Mouse (Mus musculus): ENCODE measurements at regions not wholly inside any gene's neighbourhood (a gene's known extent, or its start where the extent isn't known, plus 50 kb on each side); places are given as distances from the start of the nearest gene placed in this dataset.
A peak's percentile ranks its signal among the peaks of the same experiment; 100 is the strongest.

DNA sequence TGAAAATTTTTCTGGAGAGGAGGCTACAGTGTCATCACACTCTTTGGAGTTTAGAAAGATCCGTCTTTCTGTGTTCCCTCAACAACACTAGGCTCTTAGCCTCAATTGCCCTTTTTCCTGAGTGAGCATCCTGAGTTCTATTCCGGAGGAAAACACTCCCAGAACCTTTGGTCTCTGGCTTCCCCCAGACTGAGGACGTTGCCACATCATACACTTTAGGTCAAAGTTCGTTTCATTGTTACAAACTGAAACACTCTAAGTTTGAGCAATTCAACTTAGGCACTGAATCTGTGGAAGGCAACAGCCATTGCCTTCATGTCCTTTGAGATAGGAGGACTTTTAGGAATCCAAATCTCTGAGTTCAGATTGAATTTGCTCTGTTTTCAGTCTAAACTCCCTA, 85.0 kb downstream of the Arl4a start:
- H3K9ac ChIP-seq, result no peak overlapping the region
- H3K36me3 ChIP-seq, result no peaks in the 10 kb centered on the region
- no peak overlapping the region for H3K4me3 ChIP-seq
- H3K27ac ChIP-seq, result no peak overlapping the region
- ATAC-seq (replicated peaks; ENCODE audit: insufficient number of reproducible peaks, insufficient read depth, low FRiP score, low read depth), result no peak
- no peak overlapping the region for H3K4me2 ChIP-seq
- H3K9me3 ChIP-seq (replicated peaks), result no peaks in the 10 kb centered on the region
- H3K27me3 ChIP-seq, result no peaks in the 10 kb centered on the region
- peaks cover 8% of the 10 kb centered on the region; the same call in 1 of the 2 replicates for H3K4me1 ChIP-seq (replicated peaks)
- WGBS, result 59% methylated on average over 4 of the region's 4 CpGs

DNA sequence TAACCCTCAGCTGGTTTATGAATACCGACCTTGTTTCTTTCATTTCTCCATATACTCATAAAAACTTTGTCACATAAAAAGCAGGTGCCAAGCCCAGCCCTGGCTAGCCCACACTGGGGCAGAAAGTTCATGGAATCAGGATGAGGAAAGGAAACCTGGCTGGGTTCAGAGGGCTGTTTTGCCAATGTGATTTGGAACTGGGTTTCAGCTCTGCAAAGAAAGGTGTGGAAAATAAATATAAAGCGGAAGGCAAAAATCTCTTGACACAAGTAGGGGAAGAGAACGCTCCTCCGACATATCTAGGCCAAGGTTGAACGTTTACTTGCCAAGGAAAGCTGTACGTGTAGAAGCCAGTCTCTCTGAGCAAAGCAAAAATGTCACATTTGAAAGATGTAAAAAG, 85.9 kb downstream of the Arl4a start:
- H3K4me2 ChIP-seq, result no peak overlapping the region
- no peak overlapping the region for H3K27ac ChIP-seq
- peaks cover 4% of the 10 kb centered on the region; the same call in 1 of the 2 replicates for H3K4me1 ChIP-seq (replicated peaks)
- 81% methylated on average over 6 of the region's 6 CpGs for WGBS
- no peak for ATAC-seq (replicated peaks; ENCODE audit: insufficient number of reproducible peaks, insufficient read depth, low FRiP score, low read depth)
- H3K9ac ChIP-seq, result no peak overlapping the region
- H3K27me3 ChIP-seq, result no peaks in the 10 kb centered on the region
- no peaks in the 10 kb centered on the region for H3K9me3 ChIP-seq (replicated peaks)
- H3K4me3 ChIP-seq, result no peak overlapping the region
- H3K36me3 ChIP-seq, result no peaks in the 10 kb centered on the region

- no peak for ATAC-seq (replicated peaks; ENCODE audit: insufficient number of reproducible peaks, insufficient read depth, low FRiP score, low read depth)
- H3K9me3 ChIP-seq (replicated peaks), result no peaks in the 10 kb centered on the region
- H3K36me3 ChIP-seq, result no peaks in the 10 kb centered on the region
- no peaks in the 10 kb centered on the region for H3K27me3 ChIP-seq
- H3K4me2 ChIP-seq, result no peak overlapping the region
- no peak overlapping the region for H3K27ac ChIP-seq
- 68% methylated on average over 7 of the region's 7 CpGs for WGBS
- H3K9ac ChIP-seq, result no peak overlapping the region
- no peak overlapping the region for H3K4me3 ChIP-seq
- no peaks in the 10 kb centered on the region for H3K4me1 ChIP-seq (replicated peaks)
Measured at GRCm38 (mm10) chr12:39950270-39950801, 87.5 kb downstream of the Arl4a start.

DNA sequence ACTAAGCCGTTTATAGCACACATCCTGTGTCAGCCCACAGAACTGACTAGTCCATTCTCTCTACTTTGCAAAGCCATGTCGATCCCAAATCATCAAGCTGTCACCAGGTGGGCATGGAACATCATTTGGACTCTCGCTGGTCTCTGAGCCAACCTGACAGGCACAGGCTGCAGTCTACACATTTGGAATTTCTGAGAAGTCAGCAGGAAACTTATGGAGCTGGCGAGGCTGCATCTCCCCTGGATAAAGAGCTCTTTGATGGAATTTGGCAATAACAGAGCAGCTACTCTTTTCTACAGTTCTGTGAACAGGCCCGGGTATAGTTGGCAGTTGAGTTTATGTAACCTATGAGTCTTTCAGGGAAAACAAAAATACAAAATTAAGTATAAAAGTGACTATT, 94.9 kb downstream of the Arl4a start:
- H3K9ac ChIP-seq, result no peak overlapping the region
- no peaks in the 10 kb centered on the region for H3K27me3 ChIP-seq
- H3K9me3 ChIP-seq (replicated peaks), result no peaks in the 10 kb centered on the region
- 57% methylated on average over 5 of the region's 5 CpGs for WGBS
- no peak overlapping the region for H3K27ac ChIP-seq
- no peak overlapping the region for H3K4me3 ChIP-seq
- no peak overlapping the region for H3K4me2 ChIP-seq
- no peak for ATAC-seq (replicated peaks; ENCODE audit: insufficient number of reproducible peaks, insufficient read depth, low FRiP score, low read depth)
- H3K4me1 ChIP-seq (replicated peaks), result no peaks in the 10 kb centered on the region
- H3K36me3 ChIP-seq, result no peaks in the 10 kb centered on the region

GRCm38 (mm10) chr12:39941162-39941561, 96.7 kb downstream of the Arl4a start:
- no peak overlapping the region for H3K4me2 ChIP-seq
- no peak overlapping the region for H3K9ac ChIP-seq
- 0 out of 2 replicates have a peak, but pooled peaks cover under 1% of the 10 kb centered on the region for H3K4me1 ChIP-seq (replicated peaks)
- H3K36me3 ChIP-seq, result no peaks in the 10 kb centered on the region
- H3K27ac ChIP-seq, result no peak overlapping the region
- H3K4me3 ChIP-seq, result no peak overlapping the region
- 46% methylated on average over 1 of the region's 1 CpGs for WGBS
- H3K9me3 ChIP-seq (replicated peaks), result no peaks in the 10 kb centered on the region
- no peak for ATAC-seq (replicated peaks; ENCODE audit: insufficient number of reproducible peaks, insufficient read depth, low FRiP score, low read depth)
- H3K27me3 ChIP-seq, result no peaks in the 10 kb centered on the region

GRCm38 (mm10) chr12:39939017-39939416, 98.8 kb downstream of the Arl4a start:
- H3K4me3 ChIP-seq, result no peak overlapping the region
- ATAC-seq (replicated peaks; ENCODE audit: insufficient number of reproducible peaks, insufficient read depth, low FRiP score, low read depth), result no peak
- no peaks in the 10 kb centered on the region for H3K9me3 ChIP-seq (replicated peaks)

DNA sequence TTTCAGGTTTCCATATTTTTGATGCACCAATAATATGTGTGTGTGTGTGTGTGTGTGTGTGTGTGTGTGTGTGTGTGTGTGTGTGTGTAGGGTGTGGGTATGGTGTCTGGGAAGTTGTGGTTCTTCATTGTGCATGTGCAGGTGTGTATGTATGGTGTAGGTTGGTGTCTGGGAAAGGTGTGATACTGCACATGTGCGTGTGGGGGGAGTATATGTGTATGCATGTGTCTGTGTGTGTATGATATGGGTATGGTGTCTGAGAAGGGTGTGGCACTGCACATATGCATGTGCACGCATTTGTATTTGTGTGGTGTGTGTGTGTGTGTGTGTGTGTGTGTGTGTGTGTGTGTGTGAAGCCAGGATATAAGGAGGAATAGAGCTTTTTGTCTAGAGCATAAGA, 99.6 kb downstream of the Arl4a start:
- Histone ChIP-seq H3K9ac (no peak overlapping the region), H3K9me3 (replicated peaks) (no peaks in the 10 kb centered on the region), H3K4me3 (no peak overlapping the region), H3K27ac (no peak overlapping the region), H3K36me3 (no peaks in the 10 kb centered on the region), H3K4me2 (no peak overlapping the region), H3K4me1 (replicated peaks) (0 out of 2 replicates have a peak, but pooled peaks cover 3% of the 10 kb centered on the region), H3K27me3 (no peaks in the 10 kb centered on the region)
- 87% methylated on average over 2 of the region's 2 CpGs for WGBS
- no peak for ATAC-seq (replicated peaks; ENCODE audit: insufficient number of reproducible peaks, insufficient read depth, low FRiP score, low read depth)

More at GRCm38 (mm10) chr12:39939017-39939416, 98.8 kb downstream of the Arl4a start:
- H3K4me1 ChIP-seq (replicated peaks), result 0 out of 2 replicates have a peak, but pooled peaks cover 3% of the 10 kb centered on the region
- H3K4me2 ChIP-seq, result no peak overlapping the region
- H3K27me3 ChIP-seq, result no peaks in the 10 kb centered on the region
- no peak overlapping the region for H3K9ac ChIP-seq
- no peaks in the 10 kb centered on the region for H3K36me3 ChIP-seq
- H3K27ac ChIP-seq, result no peak overlapping the region

DNA sequence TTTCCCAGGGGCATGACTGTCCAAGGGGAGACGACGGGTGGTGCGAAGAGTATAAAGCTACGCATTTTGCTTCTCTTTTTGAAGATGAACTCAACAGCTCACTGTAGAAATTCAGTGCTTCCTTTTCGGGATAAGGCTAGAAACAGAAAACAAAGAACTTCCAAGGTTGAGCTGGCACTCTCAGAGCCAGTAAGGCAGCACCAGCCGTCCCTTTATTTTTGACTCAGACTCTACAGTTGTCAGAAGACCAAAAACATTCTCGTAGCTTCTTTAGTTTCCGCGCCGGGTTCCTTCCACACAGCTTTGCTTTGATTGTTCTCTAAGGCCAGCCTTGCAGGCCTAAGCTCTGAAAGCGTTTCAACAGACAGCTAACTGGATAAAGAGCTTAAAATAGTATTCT, 101.5 kb downstream of the Arl4a start:
- no peak overlapping the region for H3K4me3 ChIP-seq
- H3K4me1 ChIP-seq (replicated peaks), result 0 out of 2 replicates have a peak, but pooled peaks cover 3% of the 10 kb centered on the region
- H3K9me3 ChIP-seq (replicated peaks), result no peaks in the 10 kb centered on the region
- H3K9ac ChIP-seq, result no peak overlapping the region
- no peak for ATAC-seq (replicated peaks; ENCODE audit: insufficient number of reproducible peaks, insufficient read depth, low FRiP score, low read depth)
- WGBS, result 34% methylated on average over 11 of the region's 11 CpGs
- 0 out of 2 replicates have a peak overlapping the region, but pooled peaks have one; percentile 0 for H3K4me2 ChIP-seq
- no peaks in the 10 kb centered on the region for H3K36me3 ChIP-seq
- H3K27ac ChIP-seq, result no peak overlapping the region
- H3K27me3 ChIP-seq, result no peaks in the 10 kb centered on the region

- Histone ChIP-seq H3K9me3 (replicated peaks) (no peaks in the 10 kb centered on the region), H3K27me3 (no peaks in the 10 kb centered on the region), H3K4me3 (no peak overlapping the region), H3K27ac (no peak overlapping the region), H3K9ac (no peak overlapping the region), H3K36me3 (no peaks in the 10 kb centered on the region), H3K4me1 (replicated peaks) (0 out of 2 replicates have a peak, but pooled peaks cover 3% of the 10 kb centered on the region), H3K4me2 (0 out of 2 replicates have a peak overlapping the region, but pooled peaks have one; percentile 0)
- ATAC-seq (replicated peaks; ENCODE audit: insufficient number of reproducible peaks, insufficient read depth, low FRiP score, low read depth), result no peak
- 76% methylated on average over 12 of the region's 12 CpGs for WGBS
Measured at GRCm38 (mm10) chr12:39935775-39936174, 102.0 kb downstream of the Arl4a start.

- no peaks in the 10 kb centered on the region for H3K9me3 ChIP-seq (replicated peaks)
- ATAC-seq (replicated peaks; ENCODE audit: insufficient number of reproducible peaks, insufficient read depth, low FRiP score, low read depth), result no peak
- WGBS, result 84% methylated on average over 4 of the region's 4 CpGs
Measured at GRCm38 (mm10) chr12:39934877-39935276, 102.9 kb downstream of the Arl4a start.

DNA sequence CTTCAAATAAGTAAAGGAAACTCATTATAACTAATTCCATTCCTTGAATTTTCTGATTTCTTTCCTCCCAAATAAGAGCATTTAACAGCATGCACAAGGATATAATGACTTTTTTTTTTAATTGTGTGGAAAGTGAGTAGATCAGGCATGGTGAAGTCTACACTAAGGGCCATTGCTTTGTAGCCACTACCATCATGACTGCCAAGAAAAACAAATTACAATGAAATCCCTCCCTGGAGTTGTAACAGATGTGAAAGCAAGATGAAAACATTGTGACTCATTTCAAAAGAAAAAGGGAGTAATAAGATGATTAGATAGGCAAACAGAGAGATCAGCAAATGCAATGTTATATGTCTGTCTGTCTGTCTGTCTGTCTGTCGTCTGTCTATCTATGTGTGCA, 106.6 kb downstream of the Arl4a start:
- Histone ChIP-seq H3K9ac (no peak overlapping the region), H3K4me1 (replicated peaks) (0 out of 2 replicates have a peak, but pooled peaks cover 3% of the 10 kb centered on the region), H3K4me3 (no peak overlapping the region), H3K9me3 (replicated peaks) (no peaks in the 10 kb centered on the region), H3K27ac (no peak overlapping the region), H3K36me3 (no peaks in the 10 kb centered on the region), H3K27me3 (no peaks in the 10 kb centered on the region), H3K4me2 (no peak overlapping the region)
- no peak for ATAC-seq (replicated peaks; ENCODE audit: insufficient number of reproducible peaks, insufficient read depth, low FRiP score, low read depth)
- WGBS, result 46% methylated on average over 1 of the region's 1 CpGs

More at GRCm38 (mm10) chr12:39934877-39935276, 102.9 kb downstream of the Arl4a start:
- H3K4me1 ChIP-seq (replicated peaks), result 0 out of 2 replicates have a peak, but pooled peaks cover 3% of the 10 kb centered on the region
- H3K4me3 ChIP-seq, result no peak overlapping the region
- no peaks in the 10 kb centered on the region for H3K27me3 ChIP-seq
- H3K4me2 ChIP-seq, result no peak overlapping the region
- no peaks in the 10 kb centered on the region for H3K36me3 ChIP-seq
- no peak overlapping the region for H3K27ac ChIP-seq
- H3K9ac ChIP-seq, result no peak overlapping the region

GRCm38 (mm10) chr12:39927902-39928301, 109.9 kb downstream of the Arl4a start:
- no peaks in the 10 kb centered on the region for H3K36me3 ChIP-seq
- no peaks in the 10 kb centered on the region for H3K9me3 ChIP-seq (replicated peaks)
- no peaks in the 10 kb centered on the region for H3K4me1 ChIP-seq (replicated peaks)
- no peak overlapping the region for H3K4me3 ChIP-seq
- H3K9ac ChIP-seq, result no peak overlapping the region
- H3K27me3 ChIP-seq, result no peaks in the 10 kb centered on the region
- H3K4me2 ChIP-seq, result no peak overlapping the region
- ATAC-seq (replicated peaks; ENCODE audit: insufficient number of reproducible peaks, insufficient read depth, low FRiP score, low read depth), result no peak
- H3K27ac ChIP-seq, result no peak overlapping the region
